Mouse (Mus musculus) cerebellum, postnatal 10 days (tissue): ENCODE results near the gene Serpinb6a.

Experiments
- DNase-seq, 2 experiments: peaks; one replicate each; pipeline ENCODE4 v3.0.0; 2021; ENCODE audit warnings: mixed read lengths in 2 of 2

Serpinb6a gene

DNA sequence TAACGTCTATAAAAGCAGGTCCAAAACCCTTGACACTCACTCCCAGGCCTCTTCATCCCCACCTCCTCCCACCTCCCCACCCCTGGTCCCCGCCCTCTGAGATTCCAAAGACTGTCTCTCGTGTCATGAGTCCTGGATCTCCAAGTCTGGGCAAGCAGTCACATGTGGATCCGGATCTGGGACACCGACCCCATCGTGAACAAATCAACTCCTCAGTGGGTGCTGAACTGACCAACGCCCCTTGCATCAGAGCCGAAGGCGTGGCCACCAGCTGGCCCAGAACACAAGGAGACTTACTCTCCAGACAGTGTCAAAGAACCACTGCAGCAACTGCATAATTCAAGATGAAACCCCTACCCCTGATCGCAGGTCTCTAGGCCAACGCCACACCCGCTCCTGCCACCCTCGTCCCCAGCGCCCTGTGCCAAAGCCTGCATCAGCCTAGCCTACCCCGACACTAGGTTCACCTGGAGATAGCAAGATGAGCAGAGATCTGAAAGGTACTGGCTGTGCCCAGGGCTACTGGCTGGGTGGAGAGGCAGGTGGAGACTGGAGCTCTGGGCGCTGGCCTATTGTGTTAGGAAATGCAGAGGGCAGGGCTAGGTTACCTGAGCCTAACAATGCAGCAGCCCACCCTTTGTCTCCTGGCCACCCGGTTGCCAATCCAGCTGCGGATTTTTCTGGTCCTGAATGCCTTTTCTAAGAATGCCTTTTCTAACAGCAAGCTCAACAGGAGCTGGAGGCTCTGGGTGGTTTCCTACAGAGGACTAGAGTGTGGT lies 97.2 kb downstream of the Serpinb6a start, which contains the start of gene Serpinb6c:
Serpinb6c (minus strand) TSS at position 533 of the 779 bp plus-strand sequence.
- DNase-seq: no peak

DNA sequence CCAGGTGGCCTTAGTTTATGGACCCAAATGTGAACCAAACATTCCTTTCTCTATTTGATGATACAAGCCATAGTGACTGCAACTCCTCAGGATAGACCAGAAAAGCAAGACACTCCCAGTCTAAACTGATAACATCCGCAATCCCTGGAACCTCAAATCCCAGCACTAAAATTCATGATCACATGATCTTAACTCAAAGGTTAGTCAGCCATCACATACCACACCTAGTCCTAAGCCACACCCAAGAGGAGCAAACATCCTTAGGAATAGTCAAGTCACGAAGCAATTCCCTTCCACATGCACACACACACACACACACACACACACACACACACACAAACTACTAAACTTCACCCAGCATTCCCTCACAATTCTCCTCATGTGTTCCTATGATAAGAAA lies 99.3 kb downstream of the Serpinb6a start:
- DNase-seq: no peak

DNA sequence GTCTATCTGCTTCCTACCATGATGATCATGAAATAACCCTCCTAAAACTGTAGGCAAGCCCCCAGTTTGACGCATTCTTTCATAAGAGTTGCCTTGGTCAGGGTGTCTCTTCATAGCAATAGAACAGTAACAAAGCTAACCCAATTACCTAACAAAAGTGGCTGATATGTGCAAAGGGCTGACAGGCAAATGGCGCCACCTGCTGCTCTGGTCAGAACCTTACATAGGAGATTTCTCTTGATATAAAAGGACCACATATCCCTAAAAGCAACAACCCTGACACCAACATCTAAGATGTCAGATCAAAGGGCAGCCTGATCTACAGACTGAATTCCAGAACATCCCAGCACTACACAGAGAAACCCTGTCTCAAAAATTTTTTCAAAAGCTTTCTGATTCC lies 108.4 kb downstream of the Serpinb6a start:
- peak; percentile 67 to 69 for DNase-seq
